In genomic region chr16:33938311-33939132, GRCm38 (mm10) we compare ENCODE assay signal across 14 mouse cellular contexts. TPM values are rescaled to one million over a fixed set of nuclear protein-coding genes. Genes with fewer than 3 reads are reported as not detected.
DNase-seq lines count a peak whose midpoint lies in the region; ATAC-seq and TF ChIP-seq lines count a peak whose summit lies in the region.
"Had no signal": no experiment of that assay in that cellular context is flagged by ENCODE, and none has a peak within 500 bp of the region (broad histone marks: within the 10 kb centered on the region; RNA-seq: fewer than 3 reads in every experiment).

No protein-coding gene starts in this region.

- H3K9ac ChIP-seq in heart, adult 2 months (ENCODE audit: low read depth, low read length): no peak overlapping the region
- no peak overlapping the region for H3K9ac ChIP-seq in lung, postnatal 0 days (replicated peaks; ENCODE audit: low read depth)
- H3K9ac ChIP-seq in embryonic facial prominence, embryonic 13.5 days: no peak overlapping the region
- H3K9ac ChIP-seq: forebrain, embryonic 12.5 days; hindbrain, embryonic 14.5 days had no signal

- H3K27ac ChIP-seq in heart, adult 2 months: peak overlapping the region; percentile 78
- peak overlapping the region; percentile 32; the same call in 1 of the 2 replicates for H3K27ac ChIP-seq in lung, postnatal 0 days (ENCODE audit: low read length)
- peak overlapping the region; percentile 28; the same call in 1 of the 2 replicates for H3K27ac ChIP-seq in embryonic facial prominence, embryonic 13.5 days
- H3K27ac ChIP-seq in limb, embryonic 10.5 days: peak overlapping the region; percentile 71
- H3K27ac ChIP-seq: forebrain, embryonic 12.5 days; hindbrain, embryonic 14.5 days had no signal

- no peak overlapping the region for H3K4me3 ChIP-seq in heart, adult 2 months
- H3K4me3 ChIP-seq in lung, postnatal 0 days (ENCODE audit: low read depth, low read length): no peak overlapping the region
- H3K4me3 ChIP-seq in lung, adult 2 months (replicated peaks; ENCODE audit: extremely low read depth, low read depth, low read length): no peak overlapping the region
- H3K4me3 ChIP-seq in embryonic facial prominence, embryonic 13.5 days: no peak overlapping the region
- H3K4me3 ChIP-seq in limb, embryonic 10.5 days: no peak overlapping the region
- H3K4me3 ChIP-seq: forebrain, embryonic 12.5 days had no signal

- no peak for TF ChIP-seq EP300 in heart, adult 2 months (IDR thresholded peaks at IDR 0.05; ENCODE audit: insufficient read depth, low read depth, low read length)
- no peak for TF ChIP-seq EP300 in lung, postnatal 0 days (IDR thresholded peaks at IDR 0.05)

- H3K9me3 ChIP-seq in lung, postnatal 0 days (ENCODE audit: low read length): no peaks in the 10 kb centered on the region
- H3K9me3 ChIP-seq in embryonic facial prominence, embryonic 13.5 days: no peaks in the 10 kb centered on the region
- H3K9me3 ChIP-seq in limb, embryonic 10.5 days (replicated peaks): no peaks in the 10 kb centered on the region
- H3K9me3 ChIP-seq: forebrain, embryonic 12.5 days; megakaryocyte, embryonic 14.5 days had no signal

- TF ChIP-seq CTCF in heart, adult 2 months (IDR thresholded peaks at IDR 0.05): no peak
- no peak for TF ChIP-seq CTCF in lung, postnatal 0 days (IDR thresholded peaks at IDR 0.05)
- TF ChIP-seq CTCF in lung, adult 2 months (IDR thresholded peaks at IDR 0.05; ENCODE audit: insufficient read depth, low read length): no peak

- TF ChIP-seq POLR2A in heart, adult 2 months (IDR thresholded peaks at IDR 0.05; ENCODE audit: insufficient read depth, low read depth, low read length): no peak
- no peak for TF ChIP-seq POLR2A in lung, adult 2 months (IDR thresholded peaks at IDR 0.05; ENCODE audit: borderline replicate concordance, extremely low read depth, low read depth, low read length)

- peaks cover 4% of the 10 kb centered on the region; the same call in 1 of the 2 replicates for H3K36me3 ChIP-seq in heart, adult 2 months (ENCODE audit: control insufficient read depth, insufficient read depth, low read length)
- no peaks in the 10 kb centered on the region for H3K36me3 ChIP-seq in lung, postnatal 0 days (ENCODE audit: insufficient read depth, low read length)
- H3K36me3 ChIP-seq in embryonic facial prominence, embryonic 13.5 days: peaks cover 10% of the 10 kb centered on the region
- peaks cover 37% of the 10 kb centered on the region for H3K36me3 ChIP-seq in limb, embryonic 10.5 days
- H3K36me3 ChIP-seq: forebrain, embryonic 12.5 days had no signal

- no peak overlapping the region for H3K4me2 ChIP-seq in lung, postnatal 0 days (replicated peaks; ENCODE audit: low read depth, low read length)
- no peak overlapping the region for H3K4me2 ChIP-seq in embryonic facial prominence, embryonic 13.5 days
- H3K4me2 ChIP-seq: forebrain, embryonic 12.5 days; hindbrain, embryonic 14.5 days had no signal

- H3K4me1 ChIP-seq in heart, adult 2 months (ENCODE audit: control insufficient read depth, insufficient read depth, low read length): peaks cover 53% of the 10 kb centered on the region
- H3K4me1 ChIP-seq in lung, postnatal 0 days (ENCODE audit: insufficient read depth, low read depth, low read length): peaks cover 6% of the 10 kb centered on the region; the same call in 1 of the 2 replicates
- peaks cover 6% of the 10 kb centered on the region for H3K4me1 ChIP-seq in lung, adult 2 months (ENCODE audit: control insufficient read depth, insufficient read depth, low read length)
- peaks cover 90% of the 10 kb centered on the region for H3K4me1 ChIP-seq in embryonic facial prominence, embryonic 13.5 days
- peaks cover 76% of the 10 kb centered on the region for H3K4me1 ChIP-seq in limb, embryonic 10.5 days

- intact Hi-C loops in heart, adult 2 months (cut with DNase I): loop anchor here (2.0 kb wide), 1 partner anchor 46 kb away; no protein-coding TSS in a partner anchor

- H3K27me3 ChIP-seq in heart, adult 2 months (ENCODE audit: control insufficient read depth, insufficient read depth, low read length): no peaks in the 10 kb centered on the region
- H3K27me3 ChIP-seq in lung, postnatal 0 days (replicated peaks; ENCODE audit: insufficient read depth, low read length): no peaks in the 10 kb centered on the region
- no peaks in the 10 kb centered on the region for H3K27me3 ChIP-seq in embryonic facial prominence, embryonic 13.5 days
- no peaks in the 10 kb centered on the region for H3K27me3 ChIP-seq in limb, embryonic 10.5 days (ENCODE audit: low read depth, poor library complexity, severe bottlenecking)
- H3K27me3 ChIP-seq: Patski had no signal

- DNase-seq in heart, adult 2 months: peak in 1 of 2 experiments; percentile 46
- no peak for DNase-seq in heart, adult 8-10 months (ENCODE audit: low spot score)
- no peak for DNase-seq in lung, postnatal 0 days (ENCODE audit: low spot score)
- DNase-seq in lung, adult 2 months: no peak
- DNase-seq in limb, embryonic 10.5 days (ENCODE audit: low spot score): no peak
- no peak for DNase-seq in embryo, embryonic 11 days
- DNase-seq in adrenal gland, adult 2 months: no peak
- DNase-seq: liver; retina, postnatal 1 day had no signal

- no peak for ATAC-seq in lung, postnatal 0 days
- no peak for ATAC-seq in embryonic facial prominence, embryonic 13.5 days (ENCODE audit: insufficient number of reproducible peaks, insufficient read depth, low FRiP score, low TSS enrichment, low read depth)
- ATAC-seq: Patski had no signal

- WGBS in heart, adult 2 months: 45% methylated on average over 12 of the region's 12 CpGs
- WGBS in lung, postnatal 0 days: 60% methylated on average over 12 of the region's 12 CpGs
- WGBS in lung, adult 2 months: 65% methylated on average over 12 of the region's 12 CpGs
- WGBS in embryonic facial prominence, embryonic 13.5 days: 58% methylated on average over 12 of the region's 12 CpGs
- WGBS in limb, embryonic 10.5 days: 71% methylated on average over 12 of the region's 12 CpGs

- H3K79me2 ChIP-seq in heart, adult 2 months (replicated peaks; ENCODE audit: control insufficient read depth, insufficient read depth, low read length): no peaks in the 10 kb centered on the region

RNA-seq across cellular contexts. Expression of gene Umps, which starts 28.3 kb away (rescaled TPM):
- 1 to 10 TPM; 7.9 to 8.4 TPM for total RNA-seq in heart, adult 2 months (2021)
- polyA plus RNA-seq in heart, adult 2 months (2012; rRNA removed): 3.8 and 5.5 TPM in 2 replicates
- total RNA-seq in heart, adult 8-10 months (2022): 1 to 10 TPM; 7.9 to 9.1 (median 8.3) TPM
- polyA plus RNA-seq in lung, postnatal 0 days (2015; fragmentation: Nextera tagmentation; extraction: Ambion mirVana): 10.3 and 11.1 TPM in 2 replicates
- polyA plus RNA-seq in lung, adult 2 months (2012; rRNA removed): 4.5 and 4.7 TPM in 2 replicates
- polyA plus RNA-seq in embryonic facial prominence, embryonic 13.5 days (2015; fragmentation: Nextera tagmentation; extraction: Ambion mirVana): 57.4 and 62.5 TPM in 2 replicates
- polyA plus RNA-seq in limb, embryonic 10.5 days (2016; fragmentation: Nextera tagmentation; extraction: Ambion mirVana): 107 and 119 TPM in 2 replicates
- total RNA-seq in adrenal gland, adult 2 months (2021): 10 to 100 TPM; 36.0 to 44.0 TPM
- 13.1 and 16.9 TPM in 2 replicates for polyA plus RNA-seq in adrenal gland, adult 2 months (2012; rRNA removed)

Comparison
In these comparisons a context has a peak if more than half of its experiments do, and no peak if none do; other contexts are left out.
1. H3K27ac ChIP-seq: peak in every context shown above with its lines; median percentile 78 in heart, adult 2 months; 71 in limb, embryonic 10.5 days; 32 in lung, postnatal 0 days; 28 in embryonic facial prominence, embryonic 13.5 days.